Mouse (Mus musculus) embryonic stem cell, embryonic (primary cell): ENCODE measurements around the gene Acot11.

ENCODE experiments used
- CTCF ChIA-PET, 4 experiments: fragments of 300-600 bp in 2 of 4; fragments of 350-600 bp in 2 of 4; sonication (Branson Sonifier 250); formaldehyde crosslinking; loops; one replicate each; lab custom pipeline; 2022; ENCODE audit warnings: inconsistent platforms in 2 of 4; lab: Charles Lee
- POLR2A ChIA-PET, 4 experiments: fragments of 300-600 bp in 2 of 4; fragments of 350-600 bp in 2 of 4; sonication (Branson Sonifier 250); formaldehyde crosslinking; loops; one replicate each; lab custom pipeline; 2022; ENCODE audit warnings: antibody characterized with exemption in 4 of 4, inconsistent platforms in 1 of 4; lab: Charles Lee

Acot11 gene

GRCm38 (mm10) chr4:106699989-106700388 lies 104.8 kb downstream of the Acot11 start:
- POLR2A ChIA-PET, result interaction anchor here in 1 of 4 experiments (0.8 to 1.5 kb wide), 2 partner anchors 50 to 70 kb away, joined by 3 to 4 read pairs; no protein-coding TSS in a partner anchor

More at GRCm38 (mm10) chr4:106699989-106700388, 104.8 kb downstream of the Acot11 start:
- CTCF ChIA-PET, result interaction anchor here in 3 of 4 experiments (0.5 to 2.0 kb wide), 18 partner anchors 8 to 1542 kb away, joined by 3 to 8 read pairs (median 4); no protein-coding TSS in a partner anchor
